Mouse (Mus musculus): ENCODE results near the gene Tmc4.

DNA sequence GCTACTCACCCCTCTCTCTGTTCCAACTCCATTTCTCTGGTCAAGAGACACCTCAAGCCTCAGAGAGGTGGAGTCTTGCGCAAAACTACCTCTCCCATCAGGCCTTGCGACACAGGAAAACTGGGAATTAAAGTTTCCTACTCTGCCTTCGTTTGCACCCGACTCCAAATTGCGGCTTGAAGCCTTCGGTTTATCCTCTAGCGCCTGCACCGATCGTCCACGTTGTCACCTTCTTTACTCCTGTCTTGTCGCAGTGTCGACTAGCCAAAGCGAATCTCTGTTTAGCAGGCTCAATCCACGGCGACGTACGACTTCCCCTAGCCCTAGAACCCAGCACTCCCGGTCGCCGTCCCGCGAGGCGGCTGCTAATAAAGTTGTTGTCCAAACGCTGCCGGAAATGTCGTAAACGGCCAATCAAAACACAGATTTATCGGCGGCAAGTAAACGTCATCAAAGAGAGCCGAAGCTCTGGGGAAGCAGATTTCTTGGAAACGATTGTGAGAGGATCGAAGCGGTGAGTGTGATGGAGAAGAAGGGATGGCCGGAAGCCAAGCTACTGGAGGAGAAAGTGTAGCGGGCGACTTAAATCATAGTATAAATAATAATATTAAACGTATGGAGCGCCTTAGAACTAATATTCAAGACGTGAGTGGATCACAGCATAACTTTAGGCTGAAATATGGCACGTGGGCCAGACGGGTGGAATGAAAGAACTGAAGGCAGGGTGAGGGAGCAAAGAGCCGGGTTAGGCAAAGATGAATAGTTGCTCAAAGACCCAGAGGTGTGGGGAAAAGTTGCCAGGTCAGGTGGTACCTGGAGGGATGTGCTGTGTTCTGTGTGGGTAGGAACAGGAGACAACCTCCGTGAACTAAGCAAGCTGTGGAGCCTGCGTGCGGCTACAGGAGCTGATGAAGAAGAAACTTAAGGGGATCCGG lies 47.5 kb downstream of the Tmc4 start, which contains the start of the genes Tfpt and Prpf31:
- TF ChIP-seq GATA1 (IDR thresholded peaks at IDR 0.05; ENCODE audit: low read length) (peak; percentile 49; the same call in 1 of the 2 replicates), TAL1 (IDR thresholded peaks at IDR 0.05; ENCODE audit: low read length) (no peak)
